Mouse (Mus musculus) neural tube, embryonic 11.5 days (tissue): Measurements from ENCODE around the gene Dixdc1. TPM values are rescaled to one million over a fixed set of nuclear protein-coding genes. Genes with fewer than 3 reads are reported as not detected.

ENCODE experiments used
- ATAC-seq: fragments of 200-750 bp; cut with Nextera tagmentation; 2 replicates; pipeline ENCODE4 v1.8.0; 2017; ENCODE audit warnings: moderate number of reproducible peaks, mild to moderate bottlenecking, moderate TSS enrichment, moderate library complexity; ENCODE audit not compliant: insufficient read depth, low FRiP score, low TSS enrichment
- DNase-seq: peaks from one replicate; pipeline ENCODE4 v3.0.0-alpha.2; 2015; ENCODE audit warnings: low spot score
- H3K27ac ChIP-seq: fragments of 300-500 bp; sonication (generic); 2 replicates; pipeline ENCODE4 v1.5.1; 2014; ENCODE audit warnings: low read depth, mild to moderate bottlenecking, low read length
- H3K27me3 ChIP-seq: fragments of 300-500 bp; sonication (generic); 2 replicates; pipeline ENCODE4 v1.6.1; 2014; ENCODE audit warnings: mild to moderate bottlenecking, low read length, mixed read lengths; ENCODE audit not compliant: control insufficient read depth, insufficient read depth
- H3K36me3 ChIP-seq: fragments of 300-500 bp; sonication (generic); 2 replicates; pipeline ENCODE4 v1.6.1; 2014; ENCODE audit warnings: mild to moderate bottlenecking, low read length, moderate library complexity, mixed read lengths; ENCODE audit not compliant: control insufficient read depth, insufficient read depth
- H3K4me1 ChIP-seq: fragments of 300-500 bp; sonication (generic); 2 replicates; pipeline ENCODE4 v1.6.1; 2014; ENCODE audit warnings: low read length, mixed read lengths; ENCODE audit not compliant: control insufficient read depth, insufficient read depth
- H3K4me2 ChIP-seq: fragments of 300-500 bp; sonication (generic); 2 replicates; pipeline ENCODE4 v1.6.1; 2014; ENCODE audit warnings: low read depth, mild to moderate bottlenecking, moderate library complexity
- H3K4me3 ChIP-seq: fragments of 300-500 bp; sonication (generic); 2 replicates; pipeline ENCODE4 v1.5.1; 2014; ENCODE audit warnings: low read depth, low read length
- H3K9ac ChIP-seq: fragments of 300-500 bp; sonication (generic); 2 replicates; pipeline ENCODE4 v1.6.1; 2014; ENCODE audit warnings: mild to moderate bottlenecking, low read length
- H3K9me3 ChIP-seq: fragments of 300-500 bp; sonication (generic); 2 replicates; pipeline ENCODE4 v1.6.1; 2016; ENCODE audit warnings: low read length; ENCODE audit not compliant: control insufficient read depth
- WGBS: fragments of 180-500 bp; shearing (Covaris S2); extraction: QIAGEN DNeasy Blood & Tissue Kit; methylation state at CpG from one replicate; pipeline ENCODE4 v1.1.7; 2014; 5-methylcytosine and 5-hydroxymethylcytosine counted together
- polyA plus RNA-seq: library from polyadenylated mRNA; unstranded; fragments of >200 nt; fragmentation: Nextera tagmentation; extraction: Ambion mirVana; gene quantifications from 2 replicates; pipeline ENCODE4 v1.2.1, GENCODE M21; 2014

The Dixdc1 gene
- polyA plus RNA-seq, 1 experiment from 2014 or later, result 33.0 TPM

GRCm38 (mm10) chr9:50768107-50769002 lies 29.0 kb upstream of the Dixdc1 start, which contains the start of gene Fdxacb1:
Gene Fdxacb1, plus strand, starts transcription at chr9:50768236.
- Histone ChIP-seq H3K27me3 (no peaks in the 10 kb centered on the region), H3K4me1 (no peaks in the 10 kb centered on the region; the same call in 1 of the 2 replicates), H3K27ac (peak within 1 kb of the TSS; percentile 68), H3K9ac (peak within 1 kb of the TSS; percentile 65), H3K4me2 (peak within 1 kb of the TSS; percentile 71), H3K4me3 (peak within 1 kb of the TSS; percentile 59), H3K9me3 (no peaks in the 10 kb centered on the region), H3K36me3 (no peaks in the 10 kb centered on the region)
- DNase-seq (peak; percentile 97), ATAC-seq (peak; percentile 95)
- 5% methylated on average over 59 of the region's 59 CpGs for WGBS

GRCm38 (mm10) chr9:50767531-50768106 lies 28.3 kb upstream of the Dixdc1 start:
- peak overlapping the region; percentile 65 for H3K9ac ChIP-seq
- no peaks in the 10 kb centered on the region for H3K36me3 ChIP-seq
- H3K27ac ChIP-seq, result no peak overlapping the region
- no peaks in the 10 kb centered on the region; the same call in 1 of the 2 replicates for H3K4me1 ChIP-seq
- H3K4me3 ChIP-seq, result peak overlapping the region; percentile 59
- ATAC-seq, result no peak
- peak overlapping the region; percentile 71 for H3K4me2 ChIP-seq
- no peaks in the 10 kb centered on the region for H3K27me3 ChIP-seq
- 8% methylated on average over 17 of the region's 17 CpGs for WGBS
- H3K9me3 ChIP-seq, result no peaks in the 10 kb centered on the region
- no peak for DNase-seq

- H3K4me3 ChIP-seq, result no peak overlapping the region
- ATAC-seq (no peak), DNase-seq (no peak)
- 69% methylated on average over 1 of the region's 1 CpGs for WGBS
- no peaks in the 10 kb centered on the region; the same call in 1 of the 2 replicates for H3K4me1 ChIP-seq
- no peaks in the 10 kb centered on the region for H3K36me3 ChIP-seq
- no peak overlapping the region for H3K4me2 ChIP-seq
- no peaks in the 10 kb centered on the region for H3K9me3 ChIP-seq
- H3K9ac ChIP-seq, result no peak overlapping the region
- no peak overlapping the region for H3K27ac ChIP-seq
- no peaks in the 10 kb centered on the region for H3K27me3 ChIP-seq
Observed at GRCm38 (mm10) chr9:50763331-50763730, 24.0 kb upstream of the Dixdc1 start.

GRCm38 (mm10) chr9:50761520-50762243 lies 22.4 kb upstream of the Dixdc1 start:
- no peaks in the 10 kb centered on the region for H3K9me3 ChIP-seq
- WGBS, result 76% methylated on average over 6 of the region's 6 CpGs
- no peak overlapping the region for H3K4me3 ChIP-seq
- no peak for ATAC-seq
- no peaks in the 10 kb centered on the region for H3K36me3 ChIP-seq
- H3K27ac ChIP-seq, result no peak overlapping the region
- H3K9ac ChIP-seq, result no peak overlapping the region
- no peaks in the 10 kb centered on the region for H3K4me1 ChIP-seq
- H3K27me3 ChIP-seq, result no peaks in the 10 kb centered on the region
- no peak overlapping the region for H3K4me2 ChIP-seq
- DNase-seq, result no peak

GRCm38 (mm10) chr9:50756711-50757110 lies 17.4 kb upstream of the Dixdc1 start:
- WGBS, result 37% methylated on average over 5 of the region's 5 CpGs
- Histone ChIP-seq H3K9ac (no peak overlapping the region), H3K4me2 (no peak overlapping the region), H3K27ac (no peak overlapping the region), H3K4me1 (no peaks in the 10 kb centered on the region), H3K36me3 (no peaks in the 10 kb centered on the region), H3K4me3 (no peak overlapping the region), H3K9me3 (no peaks in the 10 kb centered on the region), H3K27me3 (no peaks in the 10 kb centered on the region)
- no peak for ATAC-seq
- no peak for DNase-seq

- H3K36me3 ChIP-seq, result no peaks in the 10 kb centered on the region
- no peaks in the 10 kb centered on the region for H3K27me3 ChIP-seq
- no peak overlapping the region for H3K4me2 ChIP-seq
- WGBS, result 77% methylated on average over 7 of the region's 7 CpGs
- H3K9me3 ChIP-seq, result no peaks in the 10 kb centered on the region
- H3K4me1 ChIP-seq, result no peaks in the 10 kb centered on the region
- no peak overlapping the region for H3K27ac ChIP-seq
- no peak overlapping the region for H3K4me3 ChIP-seq
- no peak for DNase-seq
- no peak for ATAC-seq
- no peak overlapping the region for H3K9ac ChIP-seq
Observed at GRCm38 (mm10) chr9:50753947-50754346, 14.6 kb upstream of the Dixdc1 start.

GRCm38 (mm10) chr9:50752784-50753615 lies 13.7 kb upstream of the Dixdc1 start:
- no peaks in the 10 kb centered on the region for H3K36me3 ChIP-seq
- WGBS, result 75% methylated on average over 17 of the region's 17 CpGs
- no peak overlapping the region for H3K4me2 ChIP-seq
- ATAC-seq, result no peak
- H3K27me3 ChIP-seq, result no peaks in the 10 kb centered on the region
- no peak overlapping the region for H3K27ac ChIP-seq
- H3K9ac ChIP-seq, result no peak overlapping the region
- no peaks in the 10 kb centered on the region for H3K4me1 ChIP-seq
- H3K9me3 ChIP-seq, result no peaks in the 10 kb centered on the region
- DNase-seq, result no peak
- no peak overlapping the region for H3K4me3 ChIP-seq

- DNase-seq (no peak), ATAC-seq (no peak)
- no peaks in the 10 kb centered on the region for H3K36me3 ChIP-seq
- WGBS, result 76% methylated on average over 14 of the region's 14 CpGs
- no peaks in the 10 kb centered on the region for H3K4me1 ChIP-seq
- no peaks in the 10 kb centered on the region for H3K9me3 ChIP-seq
- H3K4me2 ChIP-seq, result no peak within 1 kb of the TSS
- H3K9ac ChIP-seq, result no peak within 1 kb of the TSS
- no peaks in the 10 kb centered on the region for H3K27me3 ChIP-seq
- no peak within 1 kb of the TSS for H3K27ac ChIP-seq
- no peak within 1 kb of the TSS for H3K4me3 ChIP-seq
Observed at GRCm38 (mm10) chr9:50752054-50752602, 12.8 kb upstream of the Dixdc1 start, which contains the start of gene Hspb2. Gene Hspb2, minus strand, starts transcription at chr9:50752354.
